Mouse (Mus musculus) ES-E14 (cell line): ENCODE results near the gene Map9.

Experiments used
- CHD2 ChIP-seq: IDR thresholded peaks from 2 replicates; pipeline ENCODE4 v1.6.1; 2014; ENCODE audit warnings: mild to moderate bottlenecking, low read depth, low read length, inconsistent platforms
- HCFC1 ChIP-seq: IDR thresholded peaks from 2 replicates; pipeline ENCODE4 v1.6.1; 2012; ENCODE audit warnings: low read length, inconsistent platforms, borderline replicate concordance; ENCODE audit not compliant: insufficient read depth
- MAFK ChIP-seq: IDR thresholded peaks from 2 replicates; pipeline ENCODE4 v1.6.1; 2014; ENCODE audit warnings: mild to moderate bottlenecking, low read depth, low read length, inconsistent platforms; ENCODE audit not compliant: insufficient read depth
- ZC3H11A ChIP-seq: IDR thresholded peaks from 2 replicates; pipeline ENCODE4 v1.6.1; 2012; ENCODE audit warnings: low read depth, mild to moderate bottlenecking, inconsistent platforms, low read length, borderline replicate concordance
- ZNF384 ChIP-seq: IDR thresholded peaks from 2 replicates; pipeline ENCODE4 v1.6.1; 2012; ENCODE audit warnings: low read depth, low read length, inconsistent platforms

GRCm38 (mm10) chr3:82350321-82350720 lies 7.5 kb upstream of the Map9 start:
- TF ChIP-seq ZNF384 (no peak), HCFC1 (no peak), MAFK (no peak), CHD2 (no peak), ZC3H11A (no peak)
